Mouse (Mus musculus) intestine, embryonic 14.5 days (tissue): ENCODE measurements at regions not wholly inside any gene's neighbourhood (a gene's known extent, or its start where the extent isn't known, plus 50 kb on each side); places are given as distances from the start of the nearest gene placed in this dataset. TPM values are rescaled to one million over a fixed set of nuclear protein-coding genes. Genes with fewer than 3 reads are reported as not detected.

Source experiments
- microRNA-seq: library from miRNA; unstranded; fragments of <30 nt; microRNA quantifications from one replicate; pipeline ENCODE4, GENCODE M21; 2016

Small RNA genes in the stretch of these regions (microRNA-seq; reads per million reads assigned to microRNA genes)
- not detected for gene Gm24370
